Mouse (Mus musculus): ENCODE data around the gene Sf3a1.

Gene Sf3a1

GRCm38 (mm10) chr11:4158676-4159075 lies 1.5 kb upstream of the Sf3a1 start:
- TF ChIP-seq GATA4 (IDR thresholded peaks at IDR 0.05; ENCODE audit: insufficient replicate concordance, low read length) = no peak

GRCm38 (mm10) chr11:4160758-4161480 lies 769 bp downstream of the Sf3a1 start:
- no peak for TF ChIP-seq GATA4 (IDR thresholded peaks at IDR 0.05; ENCODE audit: insufficient replicate concordance, low read length)

- no peak for TF ChIP-seq GATA4 (IDR thresholded peaks at IDR 0.05; ENCODE audit: insufficient replicate concordance, low read length)
These were observed 4.6 kb downstream of the Sf3a1 start for GRCm38 (mm10) chr11:4164701-4165100.

DNA sequence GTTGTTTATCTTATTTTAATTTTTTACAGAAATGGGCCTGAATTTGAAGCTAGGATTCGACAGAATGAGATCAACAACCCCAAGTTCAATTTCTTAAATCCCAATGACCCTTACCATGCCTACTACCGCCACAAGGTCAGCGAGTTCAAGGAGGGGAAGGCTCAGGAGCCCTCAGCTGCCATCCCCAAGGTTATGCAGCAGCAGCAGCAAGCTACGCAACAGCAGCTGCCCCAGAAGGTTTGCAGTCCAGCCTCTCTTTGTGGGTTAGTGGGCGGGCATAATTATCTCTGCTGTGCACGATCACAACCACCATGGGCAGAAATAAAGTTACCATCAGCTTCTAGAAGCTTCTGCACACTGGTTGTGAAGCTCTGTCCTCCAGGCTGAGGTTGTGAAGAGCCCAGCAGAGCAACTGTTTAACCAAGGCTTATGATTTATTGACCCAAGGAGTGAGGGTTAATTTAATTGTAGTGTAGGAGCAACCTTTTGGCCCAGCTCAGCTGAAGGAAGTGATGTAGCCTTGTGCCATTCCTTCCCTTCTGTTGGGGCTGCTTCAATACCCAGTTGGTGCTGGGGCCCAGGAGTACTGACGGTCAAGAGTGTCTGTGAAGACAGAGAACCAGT lies 6.4 kb downstream of the Sf3a1 start:
- TF ChIP-seq GATA4 (IDR thresholded peaks at IDR 0.05; ENCODE audit: insufficient replicate concordance, low read length) = no peak

GRCm38 (mm10) chr11:4174586-4174985 lies 14.4 kb downstream of the Sf3a1 start:
- no peak for TF ChIP-seq GATA4 (IDR thresholded peaks at IDR 0.05; ENCODE audit: insufficient replicate concordance, low read length)

DNA sequence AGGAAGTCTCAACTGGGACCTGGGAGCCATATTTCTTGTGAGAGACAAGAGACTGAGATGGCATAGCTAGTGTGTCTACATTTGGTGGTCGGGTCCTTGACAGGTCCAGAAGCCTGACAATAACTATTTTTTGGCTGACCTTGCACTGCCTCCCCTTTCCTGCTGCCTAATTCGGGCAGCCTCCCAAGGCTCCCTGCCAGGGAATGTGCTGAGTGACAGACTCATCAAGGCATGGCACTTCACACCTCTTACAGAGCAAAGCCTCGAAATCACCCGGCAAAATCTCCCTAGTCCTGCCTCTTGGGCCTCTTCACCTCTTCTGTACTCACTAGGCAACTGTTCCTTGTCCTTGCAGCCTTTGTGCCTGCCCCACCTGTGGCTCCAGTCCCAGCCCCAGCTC lies 17.6 kb downstream of the Sf3a1 start:
- TF ChIP-seq GATA4 (IDR thresholded peaks at IDR 0.05; ENCODE audit: insufficient replicate concordance, low read length) = no peak

GRCm38 (mm10) chr11:4182061-4182460 lies 21.9 kb downstream of the Sf3a1 start:
- no peak for TF ChIP-seq GATA4 (IDR thresholded peaks at IDR 0.05; ENCODE audit: insufficient replicate concordance, low read length)

- no peak for TF ChIP-seq GATA4 (IDR thresholded peaks at IDR 0.05; ENCODE audit: insufficient replicate concordance, low read length)
These were observed 23.4 kb downstream of the Sf3a1 start for GRCm38 (mm10) chr11:4183511-4183910.

- no peak for TF ChIP-seq GATA4 (IDR thresholded peaks at IDR 0.05; ENCODE audit: insufficient replicate concordance, low read length)
These were observed 24.3 kb downstream of the Sf3a1 start for GRCm38 (mm10) chr11:4184251-4184952.

GRCm38 (mm10) chr11:4186486-4187317 lies 26.6 kb downstream of the Sf3a1 start, which contains the start of gene Tbc1d10a:
TSS of gene Tbc1d10a (plus strand) at chr11:4186789.
- no peak; the same call in 1 of the 2 replicates for TF ChIP-seq GATA4 (IDR thresholded peaks at IDR 0.05; ENCODE audit: insufficient replicate concordance, low read length)

DNA sequence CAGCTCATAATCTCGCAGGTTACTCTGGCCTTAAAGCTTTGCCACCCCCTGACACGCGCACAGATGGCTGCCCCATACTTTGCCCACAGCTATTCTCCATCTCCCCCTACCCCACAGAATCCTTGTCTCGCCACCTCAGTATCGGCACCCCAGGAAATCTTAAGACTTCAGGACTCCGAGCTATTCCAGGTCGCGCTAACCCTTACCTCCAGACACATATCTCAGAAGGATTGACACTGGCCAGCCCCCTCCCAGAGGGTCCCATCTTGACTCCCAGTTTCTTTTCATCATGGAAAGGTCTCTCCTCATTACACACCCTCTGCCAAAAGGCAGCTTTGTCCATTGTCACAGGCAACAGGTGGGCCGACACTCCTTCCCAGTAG lies 27.2 kb downstream of the Sf3a1 start:
- TF ChIP-seq GATA4 (IDR thresholded peaks at IDR 0.05; ENCODE audit: insufficient replicate concordance, low read length) = no peak

- no peak for TF ChIP-seq GATA4 (IDR thresholded peaks at IDR 0.05; ENCODE audit: insufficient replicate concordance, low read length)
These were observed 29.0 kb downstream of the Sf3a1 start for GRCm38 (mm10) chr11:4189182-4189581.

GRCm38 (mm10) chr11:4190677-4191076 lies 30.5 kb downstream of the Sf3a1 start:
- no peak for TF ChIP-seq GATA4 (IDR thresholded peaks at IDR 0.05; ENCODE audit: insufficient replicate concordance, low read length)

DNA sequence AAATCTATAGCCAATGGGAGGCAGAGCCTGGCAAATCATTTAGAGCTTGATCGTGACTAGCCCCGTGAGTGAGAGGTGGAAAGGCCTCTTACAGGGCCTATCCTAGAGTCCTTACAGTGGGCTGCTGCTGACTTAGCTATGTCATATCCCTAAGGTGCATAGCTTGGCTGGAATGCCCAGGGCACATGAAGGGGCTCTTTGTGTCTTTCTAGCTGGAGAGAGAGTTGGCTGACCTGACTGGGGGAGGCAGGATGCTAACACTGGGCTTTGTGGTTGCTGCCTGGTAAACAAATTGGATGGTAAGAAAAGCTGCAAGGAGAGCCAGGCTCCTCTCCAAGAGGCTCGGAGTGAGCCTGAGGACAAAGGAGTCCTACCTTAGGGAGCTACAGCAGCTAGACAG lies 32.6 kb downstream of the Sf3a1 start:
- TF ChIP-seq GATA4 (IDR thresholded peaks at IDR 0.05; ENCODE audit: insufficient replicate concordance, low read length) = no peak

GRCm38 (mm10) chr11:4193420-4193819 lies 33.3 kb downstream of the Sf3a1 start:
- no peak for TF ChIP-seq GATA4 (IDR thresholded peaks at IDR 0.05; ENCODE audit: insufficient replicate concordance, low read length)

All from liver, adult (tissue).